Mouse (Mus musculus) forebrain, embryonic 15.5 days (tissue): ENCODE measurements around the gene Gstp1. TPM values are rescaled to one million over a fixed set of nuclear protein-coding genes. Genes with fewer than 3 reads are reported as not detected.
"Not testable (repeated sequence)": the region's sequence is repeated elsewhere in the genome, so short reads cannot be mapped to it uniquely, and the experiment has no call there.

Experiments used
- ATAC-seq: fragments of 200-750 bp; cut with Nextera tagmentation; replicated peaks from 2 replicates; pipeline ENCODE4 v1.8.0; 2017; ENCODE audit warnings: mild to moderate bottlenecking, moderate TSS enrichment, moderate library complexity
- H3K27ac ChIP-seq: fragments of 300-500 bp; sonication (generic); replicated peaks from 2 replicates; pipeline ENCODE4 v1.5.1; 2015; ENCODE audit warnings: mild to moderate bottlenecking, inconsistent platforms
- H3K27me3 ChIP-seq: fragments of 300-500 bp; sonication (generic); 2 replicates; pipeline ENCODE4 v1.6.1; 2015; ENCODE audit warnings: inconsistent platforms
- H3K36me3 ChIP-seq: fragments of 300-500 bp; sonication (generic); 2 replicates; pipeline ENCODE4 v1.6.1; 2015; ENCODE audit warnings: mild to moderate bottlenecking, inconsistent platforms
- H3K4me1 ChIP-seq: fragments of 300-500 bp; sonication (generic); 2 replicates; pipeline ENCODE4 v1.6.1; 2015; ENCODE audit warnings: inconsistent platforms
- H3K4me2 ChIP-seq: fragments of 300-500 bp; sonication (generic); replicated peaks from 2 replicates; pipeline ENCODE4 v1.6.1; 2015; ENCODE audit warnings: mild to moderate bottlenecking, inconsistent platforms
- H3K4me3 ChIP-seq: fragments of 300-500 bp; sonication (generic); 2 replicates; pipeline ENCODE4 v1.5.1; 2015; ENCODE audit warnings: mild to moderate bottlenecking, inconsistent platforms
- H3K9ac ChIP-seq: fragments of 300-500 bp; sonication (generic); replicated peaks from 2 replicates; pipeline ENCODE4 v1.6.1; 2015; ENCODE audit warnings: mild to moderate bottlenecking, inconsistent platforms
- H3K9me3 ChIP-seq: fragments of 300-500 bp; sonication (generic); 2 replicates; pipeline ENCODE4 v1.6.1; 2016; ENCODE audit warnings: inconsistent platforms
- WGBS: fragments of 180-500 bp; shearing (Covaris S2); methylation state at CpG from one replicate; pipeline ENCODE4 v1.1.7; 2015; ENCODE audit warnings: mixed read lengths; 5-methylcytosine and 5-hydroxymethylcytosine counted together
- polyA plus RNA-seq: library from polyadenylated mRNA; unstranded; fragments of >200 nt; fragmentation: Nextera tagmentation; extraction: Ambion mirVana; gene quantifications from 2 replicates; pipeline ENCODE4 v1.2.1, GENCODE M21; 2015

Gstp1 gene
- polyA plus RNA-seq, 1 experiment from 2014 or later: 426 TPM

- H3K9me3 ChIP-seq: no peaks in the 10 kb centered on the region
- H3K36me3 ChIP-seq: no peaks in the 10 kb centered on the region
- H3K27me3 ChIP-seq: no peaks in the 10 kb centered on the region
- H3K4me3 ChIP-seq: no peak overlapping the region
- no peak overlapping the region for H3K9ac ChIP-seq
- H3K4me1 ChIP-seq: no peaks in the 10 kb centered on the region
- WGBS: 89% methylated on average over 6 of the region's 6 CpGs
- H3K27ac ChIP-seq: no peak overlapping the region
- no peak overlapping the region for H3K4me2 ChIP-seq
- ATAC-seq: no peak
These were observed 33.6 kb upstream of the Gstp1 start for GRCm38 (mm10) chr19:4071406-4071805.

- Histone ChIP-seq H3K4me1 (no peaks in the 10 kb centered on the region), H3K4me2 (no peak overlapping the region), H3K4me3 (no peak overlapping the region), H3K9me3 (no peaks in the 10 kb centered on the region), H3K27me3 (no peaks in the 10 kb centered on the region), H3K27ac (no peak overlapping the region), H3K9ac (no peak overlapping the region), H3K36me3 (no peaks in the 10 kb centered on the region)
- no peak for ATAC-seq
- 82% methylated on average over 8 of the region's 8 CpGs for WGBS
These were observed 33.0 kb upstream of the Gstp1 start for GRCm38 (mm10) chr19:4070756-4071155.

GRCm38 (mm10) chr19:4070311-4070710, 32.5 kb upstream of the Gstp1 start:
- H3K27ac ChIP-seq: no peak overlapping the region
- H3K9ac ChIP-seq: no peak overlapping the region
- 79% methylated on average over 15 of the region's 15 CpGs for WGBS
- H3K9me3 ChIP-seq: no peaks in the 10 kb centered on the region
- H3K27me3 ChIP-seq: no peaks in the 10 kb centered on the region
- H3K4me3 ChIP-seq: no peak overlapping the region
- H3K4me2 ChIP-seq: no peak overlapping the region
- ATAC-seq: no peak
- H3K36me3 ChIP-seq: no peaks in the 10 kb centered on the region
- H3K4me1 ChIP-seq: no peaks in the 10 kb centered on the region

- Histone ChIP-seq H3K4me3 (no peak overlapping the region), H3K4me2 (no peak overlapping the region), H3K9me3 (no peaks in the 10 kb centered on the region), H3K9ac (no peak overlapping the region), H3K27me3 (no peaks in the 10 kb centered on the region), H3K4me1 (no peaks in the 10 kb centered on the region), H3K36me3 (no peaks in the 10 kb centered on the region), H3K27ac (no peak overlapping the region)
- no peak for ATAC-seq
- 60% methylated on average over 15 of the region's 15 CpGs for WGBS
These were observed 31.1 kb upstream of the Gstp1 start for GRCm38 (mm10) chr19:4068717-4069410.

- 96% methylated on average over 2 of the region's 2 CpGs for WGBS
- H3K4me3 ChIP-seq, H3K36me3 ChIP-seq, H3K9me3 ChIP-seq, H3K4me2 ChIP-seq, H3K4me1 ChIP-seq, ATAC-seq, H3K27ac ChIP-seq, H3K9ac ChIP-seq, H3K27me3 ChIP-seq: not testable (repeated sequence)
These were observed 30.5 kb upstream of the Gstp1 start for GRCm38 (mm10) chr19:4068242-4068641.

- no peaks in the 10 kb centered on the region for H3K4me1 ChIP-seq
- no peak overlapping the region for H3K9ac ChIP-seq
- H3K9me3 ChIP-seq: no peaks in the 10 kb centered on the region
- no peaks in the 10 kb centered on the region for H3K27me3 ChIP-seq
- no peak for ATAC-seq
- no peak overlapping the region for H3K4me2 ChIP-seq
- no peak overlapping the region for H3K4me3 ChIP-seq
- no peak overlapping the region for H3K27ac ChIP-seq
- H3K36me3 ChIP-seq: no peaks in the 10 kb centered on the region
These were observed 29.1 kb upstream of the Gstp1 start for GRCm38 (mm10) chr19:4066877-4067276.

GRCm38 (mm10) chr19:4066280-4066679, 28.5 kb upstream of the Gstp1 start:
- Histone ChIP-seq H3K9me3 (no peaks in the 10 kb centered on the region), H3K36me3 (no peaks in the 10 kb centered on the region), H3K4me1 (no peaks in the 10 kb centered on the region), H3K9ac (no peak overlapping the region), H3K27ac (no peak overlapping the region), H3K4me3 (no peak overlapping the region), H3K27me3 (no peaks in the 10 kb centered on the region), H3K4me2 (no peak overlapping the region)
- 88% methylated on average over 6 of the region's 6 CpGs for WGBS
- ATAC-seq: no peak

GRCm38 (mm10) chr19:4064501-4064900, 26.7 kb upstream of the Gstp1 start:
- not testable (repeated sequence) for H3K9me3 ChIP-seq, H3K27me3 ChIP-seq, H3K4me2 ChIP-seq, H3K4me1 ChIP-seq, H3K36me3 ChIP-seq, H3K4me3 ChIP-seq, H3K27ac ChIP-seq, H3K9ac ChIP-seq, ATAC-seq
- 27% methylated on average over 2 of the region's 11 CpGs for WGBS

GRCm38 (mm10) chr19:4063357-4063756, 25.6 kb upstream of the Gstp1 start:
- H3K4me3 ChIP-seq, H3K36me3 ChIP-seq, H3K4me1 ChIP-seq, H3K27me3 ChIP-seq, H3K9ac ChIP-seq, H3K27ac ChIP-seq, H3K9me3 ChIP-seq, ATAC-seq, H3K4me2 ChIP-seq: not testable (repeated sequence)
- 92% methylated on average over 3 of the region's 4 CpGs for WGBS

GRCm38 (mm10) chr19:4060899-4061465, 23.2 kb upstream of the Gstp1 start:
- Histone ChIP-seq H3K9me3 (no peaks in the 10 kb centered on the region), H3K4me1 (no peaks in the 10 kb centered on the region), H3K4me3 (no peak overlapping the region), H3K4me2 (no peak overlapping the region), H3K27ac (no peak overlapping the region), H3K36me3 (no peaks in the 10 kb centered on the region), H3K9ac (no peak overlapping the region), H3K27me3 (no peaks in the 10 kb centered on the region)
- no peak for ATAC-seq
- 87% methylated on average over 6 of the region's 6 CpGs for WGBS

- H3K9me3 ChIP-seq, ATAC-seq, H3K4me2 ChIP-seq, H3K27ac ChIP-seq, H3K27me3 ChIP-seq, H3K9ac ChIP-seq, H3K4me3 ChIP-seq, H3K36me3 ChIP-seq, H3K4me1 ChIP-seq: not testable (repeated sequence)
- 93% methylated on average over 8 of the region's 8 CpGs for WGBS
These were observed 22.5 kb upstream of the Gstp1 start for GRCm38 (mm10) chr19:4060044-4060898.

- WGBS: 84% methylated on average over 15 of the region's 15 CpGs
- no peak for ATAC-seq
These were observed 21.4 kb upstream of the Gstp1 start, which contains the start of gene Gstp3 for GRCm38 (mm10) chr19:4059069-4059740. TSS of gene Gstp3 (minus strand) at chr19:4059569.

More at GRCm38 (mm10) chr19:4059069-4059740, 21.4 kb upstream of the Gstp1 start, which contains the start of gene Gstp3:
- no peaks in the 10 kb centered on the region for H3K9me3 ChIP-seq
- H3K9ac ChIP-seq: no peak within 1 kb of the TSS
- no peaks in the 10 kb centered on the region for H3K27me3 ChIP-seq
- no peaks in the 10 kb centered on the region for H3K36me3 ChIP-seq
- no peak within 1 kb of the TSS for H3K4me3 ChIP-seq
- no peak within 1 kb of the TSS for H3K4me2 ChIP-seq
- no peaks in the 10 kb centered on the region for H3K4me1 ChIP-seq
- no peak within 1 kb of the TSS for H3K27ac ChIP-seq
